Mouse (Mus musculus): ENCODE results near the gene Pax2.

DNA sequence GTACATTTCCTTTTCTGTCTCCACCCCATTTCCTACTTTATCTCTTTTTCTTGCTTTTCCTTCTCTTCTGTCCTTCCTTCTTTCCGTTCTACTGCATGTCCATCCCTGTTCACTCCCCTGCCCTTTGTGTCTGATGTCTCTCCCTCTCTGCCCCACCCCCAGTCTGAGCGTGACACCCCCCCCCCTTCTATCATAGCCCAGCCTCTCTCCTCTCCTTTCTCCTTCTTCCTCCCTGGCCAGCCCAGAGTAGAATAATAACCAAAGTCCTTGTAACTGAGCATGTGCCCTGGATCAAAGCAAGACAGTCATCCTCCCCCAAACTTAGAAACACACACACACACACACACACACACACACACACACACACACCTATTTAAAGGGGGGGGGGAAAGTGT, 12.8 kb upstream of the Pax2 start:
- TF ChIP-seq NELFE (IDR thresholded peaks at IDR 0.05; ENCODE audit: low read depth, low read length) (no peak), MYC (IDR thresholded peaks at IDR 0.05; ENCODE audit: low read depth, low read length) (no peak), CTCF (conservative IDR thresholded peaks at IDR 0.05 in 1 of 2, IDR thresholded peaks at IDR 0.05 in 1 of 2; ENCODE audit: low read depth in 2 of 2, low read length in 2 of 2) (no peak), POLR2A (IDR thresholded peaks at IDR 0.05; ENCODE audit: low read depth, low read length) (no peak), CHD1 (IDR thresholded peaks at IDR 0.05; ENCODE audit: low read depth, low read length) (no peak)

Data from CH12.LX (cell line).